38 mouse cellular contexts compared by ENCODE assay signal in genomic region chr11:5595381-5595791, GRCm38 (mm10). TPM values are rescaled to one million over a fixed set of nuclear protein-coding genes. Genes with fewer than 3 reads are reported as not detected.
DNase-seq lines count a peak whose midpoint lies in the region; ATAC-seq and TF ChIP-seq lines count a peak whose summit lies in the region.
"Had no signal": no experiment of that assay in that cellular context is flagged by ENCODE, and none has a peak within 500 bp of the region (broad histone marks: within the 10 kb centered on the region; RNA-seq: fewer than 3 reads in every experiment).

No protein-coding gene starts in this region.

- WGBS in liver, embryonic 16.5 days (ENCODE audit: insufficient replicate concordance): 17% methylated on average over 4 of the region's 4 CpGs

- TF ChIP-seq RAD21 in CH12.LX (IDR thresholded peaks at IDR 0.05; ENCODE audit: low read depth, low read length): no peak
- no peak for TF ChIP-seq RAD21 in MEL (IDR thresholded peaks at IDR 0.05; ENCODE audit: low read depth, low read length)

- H3K9me3 ChIP-seq in CH12.LX (replicated peaks; ENCODE audit: low read length) (no peaks in the 10 kb centered on the region), MEL (replicated peaks; ENCODE audit: insufficient read depth, low read length) (no peaks in the 10 kb centered on the region)
- H3K9me3 ChIP-seq in liver, embryonic 16.5 days (replicated peaks; ENCODE audit: control insufficient read depth, low read length): no peaks in the 10 kb centered on the region
- H3K9me3 ChIP-seq: embryonic facial prominence, embryonic 13.5 days; forebrain, embryonic 13.5 days; hindbrain, embryonic 10.5 days; hindbrain, embryonic 15.5 days; limb, embryonic 12.5 days had no signal

- no peaks in the 10 kb centered on the region for H3K27me3 ChIP-seq in CH12.LX (replicated peaks)
- H3K27me3 ChIP-seq in MEL (ENCODE audit: control insufficient read depth in 1 of 2, insufficient read depth in 2 of 2, low read length in 2 of 2): no peaks in the 10 kb centered on the region
- H3K27me3 ChIP-seq in liver, embryonic 16.5 days (ENCODE audit: control insufficient read depth, insufficient read depth, low read depth, low read length): no peaks in the 10 kb centered on the region
- H3K27me3 ChIP-seq: embryonic facial prominence, embryonic 13.5 days; forebrain, embryonic 13.5 days; hindbrain, embryonic 15.5 days; limb, embryonic 12.5 days had no signal

- TF ChIP-seq EP300 in CH12.LX (IDR thresholded peaks at IDR 0.05; ENCODE audit: low read length) (no peak), MEL (IDR thresholded peaks at IDR 0.05; ENCODE audit: low read depth in 1 of 2, low read length in 2 of 2) (peak; percentile 94 to 96)

- no peak overlapping the region for H3K4me3 ChIP-seq in CH12.LX (replicated peaks in 1 of 3; ENCODE audit: low read depth in 2 of 3, low read length in 2 of 3, poor library complexity in 1 of 3)
- H3K4me3 ChIP-seq in MEL (ENCODE audit: control insufficient read depth in 1 of 2, insufficient read depth in 1 of 2, low read depth in 2 of 2, low read length in 2 of 2): no peak overlapping the region
- no peak overlapping the region for H3K4me3 ChIP-seq in liver, embryonic 16.5 days (ENCODE audit: low read depth, low read length)
- H3K4me3 ChIP-seq: embryonic facial prominence, embryonic 13.5 days; erythroblast, embryonic 14.5 days; forebrain, embryonic 13.5 days; hindbrain, embryonic 10.5 days; hindbrain, embryonic 15.5 days; left cerebral cortex, adult 2 months; limb, embryonic 12.5 days had no signal

- H3K36me3 ChIP-seq in CH12.LX (replicated peaks in 1 of 2; ENCODE audit: control insufficient read depth in 1 of 2, insufficient read depth in 1 of 2, low read length in 1 of 2) (no peaks in the 10 kb centered on the region), MEL (ENCODE audit: control insufficient read depth in 1 of 2, insufficient read depth in 2 of 2, low read length in 2 of 2) (peaks cover 0 to 34% of the 10 kb centered on the region in 2 experiments; a peak in 2 of 4 replicates)
- H3K36me3 ChIP-seq in liver, embryonic 16.5 days (ENCODE audit: control insufficient read depth, insufficient read depth): no peaks in the 10 kb centered on the region
- H3K36me3 ChIP-seq: embryonic facial prominence, embryonic 13.5 days; hindbrain, embryonic 10.5 days; hindbrain, embryonic 15.5 days; limb, embryonic 12.5 days had no signal

- H3K79me2 ChIP-seq in CH12.LX (replicated peaks; ENCODE audit: control insufficient read depth, extremely low read depth, insufficient read depth, poor library complexity, severe bottlenecking) (no peaks in the 10 kb centered on the region), MEL (ENCODE audit: control insufficient read depth, insufficient read depth, low read length, poor library complexity) (no peaks in the 10 kb centered on the region)

- H3K9ac ChIP-seq in CH12.LX (ENCODE audit: insufficient read depth, low read depth) (no peak overlapping the region), MEL (ENCODE audit: control insufficient read depth, low read depth, low read length, poor library complexity, severe bottlenecking) (no peak overlapping the region)
- H3K9ac ChIP-seq in liver, embryonic 16.5 days (ENCODE audit: low read depth, low read length): no peak overlapping the region
- H3K9ac ChIP-seq: embryonic facial prominence, embryonic 13.5 days; forebrain, embryonic 13.5 days; hindbrain, embryonic 15.5 days; limb, embryonic 12.5 days had no signal

- no peak for TF ChIP-seq CTCF in CH12.LX (conservative IDR thresholded peaks at IDR 0.05 in 1 of 2, IDR thresholded peaks at IDR 0.05 in 1 of 2; ENCODE audit: low read depth in 2 of 2, low read length in 2 of 2)
- TF ChIP-seq CTCF in MEL (IDR thresholded peaks at IDR 0.05 in 2 of 3, conservative IDR thresholded peaks at IDR 0.05 in 1 of 3; ENCODE audit: control insufficient read depth in 1 of 3, insufficient read depth in 1 of 3, low read depth in 2 of 3, low read length in 3 of 3, poor library complexity in 1 of 3, severe bottlenecking in 1 of 3): no peak

- dilution Hi-C loops in CH12.LX (cut with MboI; ENCODE audit: extremely low pct_ligation_motif_present, extremely low pct_unique_long_range_greater_than_20kb, low sequenced_read_pairs): no loop called here

- no peak overlapping the region for H3K4me2 ChIP-seq in CH12.LX (ENCODE audit: insufficient read depth, low read depth, poor library complexity, severe bottlenecking)
- H3K4me2 ChIP-seq in liver, embryonic 16.5 days (ENCODE audit: low read depth, low read length): peak overlapping the region; percentile 32
- H3K4me2 ChIP-seq: embryonic facial prominence, embryonic 13.5 days; forebrain, embryonic 13.5 days; hindbrain, embryonic 15.5 days; limb, embryonic 12.5 days had no signal

- peak; percentile 75 for ATAC-seq in erythroid progenitor cell, adult 5-6 weeks (replicated peaks; ENCODE audit: low FRiP score, poor library complexity, severe bottlenecking)
- ATAC-seq in liver, embryonic 16.5 days (ENCODE audit: low read depth): peak; percentile 95
- ATAC-seq in granulocyte monocyte progenitor cell, adult 5-6 weeks (replicated peaks; ENCODE audit: poor library complexity, severe bottlenecking): no peak
- ATAC-seq: CD4-positive, CD25-positive, alpha-beta regulatory T cell, adult 4 months; forebrain, embryonic 13.5 days; inflammation-experienced regulatory T-cells, adult 6 months; lung, postnatal 0 days had no signal

- TF ChIP-seq POLR2A in CH12.LX (IDR thresholded peaks at IDR 0.05; ENCODE audit: low read depth, low read length) (no peak), MEL (IDR thresholded peaks at IDR 0.05; ENCODE audit: control insufficient read depth in 1 of 2, insufficient read depth in 1 of 2, low read depth in 1 of 2, low read length in 2 of 2, poor library complexity in 1 of 2) (no peak)

- H3K4me1 ChIP-seq in CH12.LX (ENCODE audit: control insufficient read depth in 1 of 2, insufficient read depth in 2 of 2) (no peaks in the 10 kb centered on the region), MEL (ENCODE audit: control insufficient read depth in 1 of 2, insufficient read depth in 2 of 2, low read length in 2 of 2) (peaks cover 8 to 30% of the 10 kb centered on the region in 2 experiments)
- peaks cover 15% of the 10 kb centered on the region for H3K4me1 ChIP-seq in liver, embryonic 16.5 days (ENCODE audit: control insufficient read depth, low read depth, low read length)
- H3K4me1 ChIP-seq: hindbrain, embryonic 10.5 days; hindbrain, embryonic 15.5 days; limb, embryonic 12.5 days had no signal

- DNase-seq in CH12.LX (ENCODE audit: extremely low read depth) (no peak), MEL (ENCODE audit: low read depth, low spot score) (peak; percentile 70)
- DNase-seq in right cerebral cortex, postnatal 25 days: no peak
- no peak for DNase-seq in cerebellum, adult 9-10 months
- DNase-seq: adrenal gland, adult 8-10 months; cerebellum, adult 11 months; cerebellum, adult 9-11 months; gastrocnemius, postnatal 25 days; heart, postnatal 14 days; kidney, adult 11 months; kidney, postnatal 14 days; lung, adult 18-20 months; lung, postnatal 4 days; midbrain, embryonic 14.5 days; retina, postnatal 1 day; right cerebral cortex, postnatal 14 days; thymus, postnatal 25 days had no signal

- no peak overlapping the region for H3K27ac ChIP-seq in CH12.LX (ENCODE audit: insufficient read depth, low read depth)
- peak overlapping the region; percentile 41 for H3K27ac ChIP-seq in MEL (ENCODE audit: control insufficient read depth, low read depth, low read length)
- peak overlapping the region; percentile 67 for H3K27ac ChIP-seq in liver, embryonic 16.5 days (ENCODE audit: low read length)
- H3K27ac ChIP-seq: embryonic facial prominence, embryonic 13.5 days; forebrain, embryonic 13.5 days; hindbrain, embryonic 10.5 days; hindbrain, embryonic 15.5 days; left cerebral cortex, adult 2 months; limb, embryonic 12.5 days had no signal

- in situ Hi-C loops in CH12.LX (cut with MboI; ENCODE audit: low pct_ligation_motif_present, low pct_unique_long_range_greater_than_20kb, low sequenced_read_pairs): no loop called here

TF ChIP-seq in CH12.LX, 34 proteins besides CTCF, POLR2A, EP300 and RAD21 (continues in another document):
- TF ChIP-seq ZC3H11A (IDR thresholded peaks at IDR 0.05; ENCODE audit: low read depth, low read length) (no peak), POLR2AphosphoS2 (IDR thresholded peaks at IDR 0.05; ENCODE audit: low read depth, low read length) (no peak), ZNF384 (IDR thresholded peaks at IDR 0.05; ENCODE audit: low read depth, low read length) (0 out of 2 replicates have a peak, but pooled peaks have one; percentile 16)

TF ChIP-seq in MEL, 35 proteins besides CTCF, POLR2A, EP300 and RAD21 (continues in another document):
- TF ChIP-seq GABPA (IDR thresholded peaks at IDR 0.05; ENCODE audit: low read depth, low read length) (no peak), MAZ (IDR thresholded peaks at IDR 0.05; ENCODE audit: low read depth, low read length) (no peak), MYC (IDR thresholded peaks at IDR 0.05; ENCODE audit: low read depth, low read length) (no peak)

RNA-seq across cellular contexts. Expression of gene Ankrd36, which starts 25.9 kb away (rescaled TPM):
- total RNA-seq in CH12.LX (2012; rRNA removed) (not detected in 2 replicates), CH12.LX (2014; rRNA removed) (not detected in 2 replicates), MEL (2012; rRNA removed) (3.4 and 5.2 TPM in 2 replicates)
- polyA plus RNA-seq in CH12.LX (2012; ENCODE audit: insufficient read length, low read depth) (not detected in 2 replicates), MEL (2012; ENCODE audit: insufficient read depth in 1 of 2, insufficient read length in 2 of 2, low read depth in 1 of 2, low replicate concordance in 2 of 2, missing spikeins in 1 of 2) (1 to 10 TPM in 1 of 2 experiments, not detected in 1; 3.2 TPM)
- not detected in 2 replicates for total RNA-seq in erythroid progenitor cell, adult 5-6 weeks (2015; ENCODE audit: low replicate concordance)
- total RNA-seq in erythroid progenitor cell, adult 5-6 weeks (2017; ENCODE audit: low replicate concordance): 4.4 TPM in 1 of 2 replicates, not detected in the other
- 1.9 and 2.5 TPM in 2 replicates for polyA plus RNA-seq in liver, embryonic 16.5 days (2015; fragmentation: Nextera tagmentation; extraction: Ambion mirVana)
- not detected in 2 replicates for total RNA-seq in granulocyte monocyte progenitor cell, adult 5-6 weeks (2014; fragmentation: Nextera tagmentation)
- not detected in 2 replicates for total RNA-seq in granulocyte monocyte progenitor cell, adult 5-6 weeks (2017)
- total RNA-seq: adrenal gland, adult 8-10 months; adrenal gland, postnatal 4 days; gastrocnemius, postnatal 25 days; heart, adult 8-10 months; heart, postnatal 14 days; layer of hippocampus, adult 18-20 months; layer of hippocampus, postnatal 10 days; left cerebral cortex, adult 2 months; left cerebral cortex, postnatal 25 days had no signal
- polyA plus RNA-seq: CD4-positive, CD25-positive, alpha-beta regulatory T cell, adult 4 months; embryonic facial prominence, embryonic 13.5 days; erythroblast, embryonic 14.5 days; forebrain, embryonic 13.5 days; heart, embryonic 14.5 days; hindbrain, embryonic 10.5 days; hindbrain, embryonic 15.5 days; inflammation-experienced regulatory T-cells, adult 6 months; kidney, embryonic 14.5 days; limb, embryonic 12.5 days; lung, postnatal 0 days; midbrain, embryonic 14.5 days; neural tube, embryonic 14.5 days had no signal

RNA-seq across cellular contexts. Expression of gene Ccdc117, which starts 53.4 kb away (rescaled TPM):
- total RNA-seq in CH12.LX (2012; rRNA removed) (27.0 and 31.8 TPM in 2 replicates), CH12.LX (2014; rRNA removed) (38.9 and 44.2 TPM in 2 replicates), MEL (2012; rRNA removed) (26.3 and 35.4 TPM in 2 replicates)
- polyA plus RNA-seq in CH12.LX (2012; ENCODE audit: insufficient read length, low read depth) (24.1 and 24.3 TPM in 2 replicates), MEL (2012; ENCODE audit: insufficient read depth in 1 of 2, insufficient read length in 2 of 2, low read depth in 1 of 2, low replicate concordance in 2 of 2, missing spikeins in 1 of 2) (10 to 100 TPM in 1 of 2 experiments, not detected in 1; 19.4 TPM)
- total RNA-seq in erythroid progenitor cell, adult 5-6 weeks (2015; ENCODE audit: low replicate concordance): 2.5 and 4.6 TPM in 2 replicates
- total RNA-seq in erythroid progenitor cell, adult 5-6 weeks (2017; ENCODE audit: low replicate concordance): 8.2 and 12.6 TPM in 2 replicates
- polyA plus RNA-seq in liver, embryonic 16.5 days (2015; fragmentation: Nextera tagmentation; extraction: Ambion mirVana): 6.8 and 7.5 TPM in 2 replicates
- total RNA-seq in granulocyte monocyte progenitor cell, adult 5-6 weeks (2014; fragmentation: Nextera tagmentation): 16.3 and 18.5 TPM in 2 replicates
- 26.1 and 38.3 TPM in 2 replicates for total RNA-seq in granulocyte monocyte progenitor cell, adult 5-6 weeks (2017)

Comparison
In these comparisons a context has a peak if more than half of its experiments do, and no peak if none do; other contexts are left out.
1. Of the 35 proteins assayed by ChIP-seq in both MEL and CH12.LX: peak only in MEL: EP300, ETS1, RCOR1, SIN3A, TCF12 and USF1; only in CH12.LX: none; in both: ZNF384; in neither: 28.